Mouse (Mus musculus) kidney, postnatal 0 days (tissue): ENCODE measurements at regions not wholly inside any gene's neighbourhood (a gene's known extent, or its start where the extent isn't known, plus 50 kb on each side); places are given as distances from the start of the nearest gene placed in this dataset. TPM values are rescaled to one million over a fixed set of nuclear protein-coding genes. Genes with fewer than 3 reads are reported as not detected.

Experiments used
- ATAC-seq: fragments of 200-750 bp; cut with Nextera tagmentation; replicated peaks from 2 replicates; pipeline ENCODE4 v1.8.0; 2017; ENCODE audit warnings: low read depth, moderate number of reproducible peaks, moderate TSS enrichment, moderate library complexity; ENCODE audit not compliant: low FRiP score
- DNase-seq: peaks from one replicate; pipeline ENCODE4 v3.0.0-alpha.2; 2016; ENCODE audit warnings: low spot score
- H3K27ac ChIP-seq: fragments of 300-500 bp; sonication (generic); 2 replicates; pipeline ENCODE4 v1.5.1; 2014; ENCODE audit warnings: mild to moderate bottlenecking
- H3K27me3 ChIP-seq: fragments of 300-500 bp; sonication (generic); 2 replicates; pipeline ENCODE4 v1.6.1; 2014; ENCODE audit warnings: low read length, mixed read lengths; ENCODE audit not compliant: insufficient read depth
- H3K36me3 ChIP-seq: fragments of 300-500 bp; sonication (generic); 2 replicates; pipeline ENCODE4 v1.6.1; 2014; ENCODE audit warnings: low read length, mixed read lengths; ENCODE audit not compliant: insufficient read depth
- H3K4me1 ChIP-seq: fragments of 300-500 bp; sonication (generic); replicated peaks from 2 replicates; pipeline ENCODE4 v1.6.1; 2014; ENCODE audit warnings: antibody characterized with exemption, low read length, mixed read lengths; ENCODE audit not compliant: insufficient read depth
- H3K4me2 ChIP-seq: fragments of 300-500 bp; sonication (generic); 2 replicates; pipeline ENCODE4 v1.6.1; 2014; ENCODE audit warnings: mild to moderate bottlenecking, low read length, moderate library complexity, mixed read lengths
- H3K4me3 ChIP-seq: fragments of 300-500 bp; sonication (generic); replicated peaks from 2 replicates; pipeline ENCODE4 v1.5.1; 2014; ENCODE audit warnings: low read depth, low read length
- H3K9ac ChIP-seq: fragments of 300-500 bp; sonication (generic); 2 replicates; pipeline ENCODE4 v1.6.1; 2014; ENCODE audit warnings: low read depth, low read length
- H3K9me3 ChIP-seq: fragments of 300-500 bp; sonication (generic); replicated peaks from 2 replicates; pipeline ENCODE4 v1.6.1; 2016; ENCODE audit warnings: low read length, inconsistent platforms, mixed read lengths
- CTCF ChIP-seq: IDR thresholded peaks from 2 replicates; pipeline ENCODE4 v1.5.1; 2016; ENCODE audit warnings: antibody characterized with exemption, low read depth, mild to moderate bottlenecking, moderate library complexity
- WGBS: fragments of 180-500 bp; shearing (Covaris S2); extraction: QIAGEN DNeasy Blood & Tissue Kit; methylation state at CpG from one replicate; pipeline ENCODE4 v1.1.7; 2014; 5-methylcytosine and 5-hydroxymethylcytosine counted together
- microRNA-seq: library from miRNA; unstranded; fragments of <30 nt; microRNA quantifications from one replicate; pipeline ENCODE4, GENCODE M21; 2016

- H3K4me1 ChIP-seq = no peaks in the 10 kb centered on the region
- no peaks in the 10 kb centered on the region for H3K27me3 ChIP-seq
- DNase-seq (no peak), ATAC-seq (no peak)
- H3K36me3 ChIP-seq = no peaks in the 10 kb centered on the region
- H3K9me3 ChIP-seq = no peaks in the 10 kb centered on the region
- no peak overlapping the region for H3K4me2 ChIP-seq
- no peak overlapping the region for H3K27ac ChIP-seq
- no peak overlapping the region for H3K4me3 ChIP-seq
- 79% methylated on average over 4 of the region's 4 CpGs for WGBS
- TF ChIP-seq CTCF = no peak
- H3K9ac ChIP-seq = no peak overlapping the region
Observed at GRCm38 (mm10) chr11:64917301-64917700, 61.5 kb upstream of the Elac2 start.

- DNase-seq (no peak), ATAC-seq (no peak)
- H3K27ac ChIP-seq = no peak overlapping the region
- no peak for TF ChIP-seq CTCF
- H3K27me3 ChIP-seq = no peaks in the 10 kb centered on the region
- H3K4me1 ChIP-seq = no peaks in the 10 kb centered on the region
- H3K9ac ChIP-seq = no peak overlapping the region
- no peaks in the 10 kb centered on the region for H3K36me3 ChIP-seq
- WGBS = 82% methylated on average over 2 of the region's 2 CpGs
- no peak overlapping the region for H3K4me2 ChIP-seq
- no peaks in the 10 kb centered on the region for H3K9me3 ChIP-seq
- no peak overlapping the region for H3K4me3 ChIP-seq
Observed at GRCm38 (mm10) chr11:64924989-64925388, 53.8 kb upstream of the Elac2 start.

- Histone ChIP-seq H3K9me3 (no peaks in the 10 kb centered on the region), H3K27me3 (no peaks in the 10 kb centered on the region), H3K4me1 (no peaks in the 10 kb centered on the region), H3K27ac (no peak overlapping the region), H3K4me3 (no peak overlapping the region), H3K36me3 (no peaks in the 10 kb centered on the region), H3K9ac (no peak overlapping the region), H3K4me2 (no peak overlapping the region)
- no peak for TF ChIP-seq CTCF
- no peak for ATAC-seq
- no peak for DNase-seq
- 88% methylated on average over 1 of the region's 1 CpGs for WGBS
Observed at GRCm38 (mm10) chr11:64925970-64926369, 52.9 kb upstream of the Elac2 start.

Small RNAs in the stretch of these regions (microRNA-seq; reads per million reads assigned to microRNA genes)
- gene Gm24275 = not detected
